Mouse (Mus musculus): ENCODE results near the gene Gulp1.
A peak's percentile ranks its signal among the peaks of the same experiment; 100 is the strongest.

The Gulp1 gene

GRCm38 (mm10) chr1:44551461-44552370 is at the start of gene Gulp1:
TSS of gene Gulp1 (plus strand) at chr1:44551511.
- DNase-seq (ENCODE audit: low spot score in 2 of 2), result peak; percentile 47 to 71

- DNase-seq (ENCODE audit: low spot score in 2 of 2), result no peak
Observed at GRCm38 (mm10) chr1:44550261-44550660, 1.1 kb upstream of the Gulp1 start.

GRCm38 (mm10) chr1:44552371-44552841 is 1.1 kb downstream of the Gulp1 start:
- DNase-seq (ENCODE audit: low spot score in 2 of 2), result peak; percentile 30 to 57

GRCm38 (mm10) chr1:44553166-44553898 is 2.0 kb downstream of the Gulp1 start:
- DNase-seq (ENCODE audit: low spot score in 2 of 2), result no peak

GRCm38 (mm10) chr1:44567431-44567830 is 16.1 kb downstream of the Gulp1 start:
- DNase-seq (ENCODE audit: low spot score in 2 of 2), result no peak

GRCm38 (mm10) chr1:44568296-44568695 is 17.0 kb downstream of the Gulp1 start:
- DNase-seq (ENCODE audit: low spot score in 2 of 2), result no peak

GRCm38 (mm10) chr1:44576001-44576400 is 24.7 kb downstream of the Gulp1 start:
- DNase-seq (ENCODE audit: low spot score in 2 of 2), result no peak

- DNase-seq (ENCODE audit: low spot score in 2 of 2), result no peak
Observed at GRCm38 (mm10) chr1:44576610-44577009, 25.3 kb downstream of the Gulp1 start.

GRCm38 (mm10) chr1:44580390-44580789 is 29.1 kb downstream of the Gulp1 start:
- no peak for DNase-seq (ENCODE audit: low spot score in 2 of 2)

- DNase-seq (ENCODE audit: low spot score in 2 of 2), result peak in 1 of 2 experiments; percentile 6
Observed at GRCm38 (mm10) chr1:44584886-44585385, 33.6 kb downstream of the Gulp1 start.

GRCm38 (mm10) chr1:44591742-44592141 is 40.4 kb downstream of the Gulp1 start:
- DNase-seq (ENCODE audit: low spot score in 2 of 2), result no peak

GRCm38 (mm10) chr1:44593109-44593508 is 41.8 kb downstream of the Gulp1 start:
- DNase-seq (ENCODE audit: low spot score in 2 of 2), result no peak

GRCm38 (mm10) chr1:44598312-44598711 is 47.0 kb downstream of the Gulp1 start:
- DNase-seq (ENCODE audit: low spot score in 2 of 2), result no peak

- no peak for DNase-seq (ENCODE audit: low spot score in 2 of 2)
Observed at GRCm38 (mm10) chr1:44613294-44614041, 62.2 kb downstream of the Gulp1 start.

GRCm38 (mm10) chr1:44618751-44619150 is 67.4 kb downstream of the Gulp1 start:
- DNase-seq (ENCODE audit: low spot score in 2 of 2), result no peak

- DNase-seq (ENCODE audit: low spot score in 2 of 2), result no peak
Observed at GRCm38 (mm10) chr1:44634481-44634880, 83.2 kb downstream of the Gulp1 start.

- no peak for DNase-seq (ENCODE audit: low spot score in 2 of 2)
Observed at GRCm38 (mm10) chr1:44645678-44646276, 94.5 kb downstream of the Gulp1 start.

GRCm38 (mm10) chr1:44678974-44679373 is 127.7 kb downstream of the Gulp1 start:
- no peak for DNase-seq (ENCODE audit: low spot score in 2 of 2)

GRCm38 (mm10) chr1:44679415-44679814 is 128.1 kb downstream of the Gulp1 start:
- DNase-seq (ENCODE audit: low spot score in 2 of 2), result no peak

GRCm38 (mm10) chr1:44682556-44682955 is 131.2 kb downstream of the Gulp1 start:
- no peak for DNase-seq (ENCODE audit: low spot score in 2 of 2)

GRCm38 (mm10) chr1:44683723-44684122 is 132.4 kb downstream of the Gulp1 start:
- DNase-seq (ENCODE audit: low spot score in 2 of 2), result no peak
